Mouse (Mus musculus) testis, postnatal 10 days (tissue): ENCODE measurements around the gene Dlg2.

Experiments used
- DNase-seq: peaks from one replicate; pipeline ENCODE4 v3.0.0; 2021; ENCODE audit warnings: low spot score

The Dlg2 gene

GRCm38 (mm10) chr7:90539481-90540402 is 63.3 kb downstream of the Dlg2 start:
- DNase-seq, result no peak

- DNase-seq, result no peak
These were observed 64.4 kb downstream of the Dlg2 start for GRCm38 (mm10) chr7:90540811-90541323.

GRCm38 (mm10) chr7:90553399-90553798 is 76.9 kb downstream of the Dlg2 start:
- DNase-seq, result no peak

- no peak for DNase-seq
These were observed 77.9 kb downstream of the Dlg2 start for GRCm38 (mm10) chr7:90554421-90554820.

GRCm38 (mm10) chr7:90569130-90569529 is 92.7 kb downstream of the Dlg2 start:
- DNase-seq, result no peak

- no peak for DNase-seq
These were observed 111.3 kb downstream of the Dlg2 start for GRCm38 (mm10) chr7:90587795-90588194.

- DNase-seq, result no peak
These were observed 111.8 kb downstream of the Dlg2 start for GRCm38 (mm10) chr7:90588318-90588717.

- no peak for DNase-seq
These were observed 133.3 kb downstream of the Dlg2 start for GRCm38 (mm10) chr7:90609764-90610163.

- no peak for DNase-seq
These were observed 154.1 kb downstream of the Dlg2 start for GRCm38 (mm10) chr7:90630546-90630945.

- no peak for DNase-seq
These were observed 173.0 kb downstream of the Dlg2 start for GRCm38 (mm10) chr7:90649512-90649911.

GRCm38 (mm10) chr7:90651128-90651527 is 174.7 kb downstream of the Dlg2 start:
- DNase-seq, result no peak

- DNase-seq, result no peak
These were observed 175.1 kb downstream of the Dlg2 start for GRCm38 (mm10) chr7:90651611-90652010.

GRCm38 (mm10) chr7:90658593-90658992 is 182.1 kb downstream of the Dlg2 start:
- DNase-seq, result no peak

- no peak for DNase-seq
These were observed 217.6 kb downstream of the Dlg2 start for GRCm38 (mm10) chr7:90694050-90694449.

- no peak for DNase-seq
These were observed 219.9 kb downstream of the Dlg2 start for GRCm38 (mm10) chr7:90696181-90696950.

GRCm38 (mm10) chr7:90703163-90703852 is 226.8 kb downstream of the Dlg2 start:
- DNase-seq, result no peak

- no peak for DNase-seq
These were observed 227.5 kb downstream of the Dlg2 start for GRCm38 (mm10) chr7:90703951-90704350.

- no peak for DNase-seq
These were observed 257.6 kb downstream of the Dlg2 start for GRCm38 (mm10) chr7:90734086-90734485.

- DNase-seq, result no peak
These were observed 259.9 kb downstream of the Dlg2 start for GRCm38 (mm10) chr7:90736369-90736768.

GRCm38 (mm10) chr7:90748636-90749035 is 272.2 kb downstream of the Dlg2 start:
- DNase-seq, result no peak

GRCm38 (mm10) chr7:90787945-90788344 is 311.5 kb downstream of the Dlg2 start:
- DNase-seq, result no peak

GRCm38 (mm10) chr7:90791522-90791921 is 315.1 kb downstream of the Dlg2 start:
- no peak for DNase-seq
